Mouse (Mus musculus): ENCODE results near the gene Stx5a. TPM values are rescaled to one million over a fixed set of nuclear protein-coding genes. Genes with fewer than 3 reads are reported as not detected.
A peak's percentile ranks its signal among the peaks of the same experiment; 100 is the strongest.

The Stx5a gene
- 10 to 100 TPM; 59.5 to 63.6 TPM for total RNA-seq (2021)
- long read RNA-seq, transcript Stx5a-202 (10 exons, 2,112 nt), result minor isoform, 5 of 42 reads
- long read RNA-seq, transcript Stx5a-213 (11 exons, 2,251 nt), result major isoform, 15 of 42 reads
- long read RNA-seq, partial matches to known transcripts, result 6 of 42 reads
- long read RNA-seq, other reads (novel, unspliced or antisense), result 11 of 42 reads

GRCm38 (mm10) chr19:8741243-8741869 is at the start of gene Stx5a:
Stx5a (plus strand) TSS chr19:8741413.
- peak; percentile 93 to 98 for DNase-seq (ENCODE audit: low spot score in 2 of 2)

- no peak for DNase-seq (ENCODE audit: low spot score in 2 of 2)
Measured at GRCm38 (mm10) chr19:8691871-8692539, 49.2 kb upstream of the Stx5a start.

GRCm38 (mm10) chr19:8692740-8693139 is 48.5 kb upstream of the Stx5a start:
- no peak for DNase-seq (ENCODE audit: low spot score in 2 of 2)

- DNase-seq (ENCODE audit: low spot score in 2 of 2), result no peak
Measured at GRCm38 (mm10) chr19:8695330-8695729, 45.9 kb upstream of the Stx5a start.

GRCm38 (mm10) chr19:8699652-8700051 is 41.6 kb upstream of the Stx5a start:
- DNase-seq (ENCODE audit: low spot score in 2 of 2), result no peak

- DNase-seq (ENCODE audit: low spot score in 2 of 2), result peak in 1 of 2 experiments; percentile 63
Measured at GRCm38 (mm10) chr19:8702458-8702857, 38.8 kb upstream of the Stx5a start.

GRCm38 (mm10) chr19:8703571-8703970 is 37.6 kb upstream of the Stx5a start:
- no peak for DNase-seq (ENCODE audit: low spot score in 2 of 2)

- DNase-seq (ENCODE audit: low spot score in 2 of 2), result no peak
Measured at GRCm38 (mm10) chr19:8705026-8705708, 36.0 kb upstream of the Stx5a start.

- DNase-seq (ENCODE audit: low spot score in 2 of 2), result no peak
Measured at GRCm38 (mm10) chr19:8706132-8706667, 35.0 kb upstream of the Stx5a start.

- DNase-seq (ENCODE audit: low spot score in 2 of 2), result no peak
Measured at GRCm38 (mm10) chr19:8706930-8707329, 34.3 kb upstream of the Stx5a start.

- no peak for DNase-seq (ENCODE audit: low spot score in 2 of 2)
Measured at GRCm38 (mm10) chr19:8708954-8709353, 32.3 kb upstream of the Stx5a start.

- DNase-seq (ENCODE audit: low spot score in 2 of 2), result peak in 1 of 2 experiments; percentile 37
Measured at GRCm38 (mm10) chr19:8710057-8710456, 31.2 kb upstream of the Stx5a start.

- DNase-seq (ENCODE audit: low spot score in 2 of 2), result no peak
Measured at GRCm38 (mm10) chr19:8711506-8711905, 29.7 kb upstream of the Stx5a start.

- no peak for DNase-seq (ENCODE audit: low spot score in 2 of 2)
Measured at GRCm38 (mm10) chr19:8711949-8712869, 29.0 kb upstream of the Stx5a start.

GRCm38 (mm10) chr19:8712870-8713305 is 28.3 kb upstream of the Stx5a start:
- peak in 1 of 2 experiments; percentile 58 for DNase-seq (ENCODE audit: low spot score in 2 of 2)

- DNase-seq (ENCODE audit: low spot score in 2 of 2), result peak; percentile 88 to 97
Measured at GRCm38 (mm10) chr19:8713306-8713996, 27.8 kb upstream of the Stx5a start.

GRCm38 (mm10) chr19:8713997-8714652 is 27.1 kb upstream of the Stx5a start:
- no peak for DNase-seq (ENCODE audit: low spot score in 2 of 2)

- DNase-seq (ENCODE audit: low spot score in 2 of 2), result peak in 1 of 2 experiments; percentile 23
Measured at GRCm38 (mm10) chr19:8714653-8715481, 26.3 kb upstream of the Stx5a start.
